Mouse (Mus musculus): ENCODE measurements at regions not wholly inside any gene's neighbourhood (a gene's known extent, or its start where the extent isn't known, plus 50 kb on each side); places are given as distances from the start of the nearest gene placed in this dataset.

DNA sequence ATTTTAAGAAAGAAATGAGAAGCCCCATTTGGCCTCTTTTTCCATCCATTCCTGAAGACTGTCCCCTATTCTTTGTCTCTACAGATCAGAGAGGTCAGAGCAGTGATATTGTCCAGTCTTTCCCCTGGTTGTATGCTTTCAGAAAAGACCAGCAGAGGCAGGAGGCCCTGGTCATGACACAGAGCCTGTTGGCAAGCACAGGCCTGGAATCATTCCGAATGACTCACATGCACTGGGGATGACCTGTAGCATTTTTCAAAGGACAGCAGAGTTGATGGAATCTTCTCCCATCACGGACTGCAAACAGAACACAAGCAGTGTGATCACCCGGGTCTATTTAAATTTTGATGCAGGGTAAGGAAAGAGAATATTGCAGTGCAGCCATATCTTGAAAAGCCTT, 50.2 kb upstream of the Nxt1 start:
- DNase-seq (ENCODE audit: low spot score in 2 of 2), result no peak
- intact Hi-C loops (cut with DNase I), result no loop called here

DNA sequence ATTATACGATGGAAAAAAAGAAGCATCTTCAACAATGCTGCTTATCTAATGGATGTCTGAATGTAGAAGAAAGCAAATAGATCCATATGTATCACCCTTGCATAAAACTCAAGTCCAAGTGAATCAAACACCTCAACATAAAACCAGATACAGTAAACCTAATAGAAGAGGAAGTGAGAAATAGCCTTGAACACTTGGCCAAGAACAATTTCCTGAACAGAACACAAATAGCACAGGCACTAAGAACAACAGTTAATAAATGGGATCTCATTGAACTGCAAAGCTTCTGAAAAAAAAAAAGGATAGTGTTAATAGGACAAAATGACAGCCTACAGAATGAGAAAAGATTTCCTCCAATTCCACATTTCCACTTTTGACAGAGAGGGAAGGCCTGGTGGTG, 60.5 kb upstream of the Nxt1 start:
- intact Hi-C loops (cut with DNase I), result no loop called here
- no peak for DNase-seq (ENCODE audit: low spot score in 2 of 2)

DNA sequence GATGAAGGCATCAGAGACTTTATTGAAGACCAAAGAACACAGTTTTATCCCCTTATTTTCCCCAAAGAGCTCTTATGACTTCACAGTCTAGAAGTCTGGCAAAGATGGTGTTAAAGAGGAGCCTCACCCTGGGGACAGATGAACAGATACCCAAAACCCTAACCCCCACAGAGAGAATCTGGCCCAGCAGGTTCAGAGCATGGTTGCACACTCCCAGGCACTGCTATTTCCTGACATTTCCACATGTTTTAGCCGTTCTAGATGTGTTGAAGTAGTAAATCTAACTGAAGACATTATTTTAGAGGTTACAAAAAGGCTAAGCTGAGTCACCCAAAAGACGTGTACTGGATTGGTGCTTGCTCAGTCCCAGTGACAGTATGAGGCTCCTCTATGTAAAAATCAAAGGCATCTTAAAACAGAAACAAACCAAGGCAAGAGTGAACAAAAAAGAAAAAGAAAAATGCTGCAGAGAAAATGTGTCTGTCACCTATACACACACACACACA, 66.9 kb upstream of the Nxt1 start:
- DNase-seq (ENCODE audit: low spot score in 2 of 2), result no peak
- intact Hi-C loops (cut with DNase I), result no loop called here

DNA sequence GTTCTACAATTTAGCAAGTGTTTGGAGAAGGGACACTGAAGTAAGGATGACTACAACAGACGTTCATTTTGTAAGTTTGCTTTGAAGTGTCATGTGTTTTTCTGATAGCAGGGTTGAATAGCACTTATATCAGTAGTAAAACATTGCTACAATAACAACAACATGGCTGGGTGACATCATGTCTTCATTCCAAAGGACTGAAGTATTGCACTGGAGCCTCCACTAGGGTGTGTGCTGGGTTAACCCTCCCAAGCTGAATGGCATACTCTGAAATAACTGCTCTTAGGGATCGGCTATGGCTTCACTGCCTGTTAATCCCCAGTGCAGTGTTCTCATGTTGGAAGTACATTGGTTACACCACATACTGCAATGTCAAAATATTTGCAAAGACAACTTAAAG, 68.5 kb upstream of the Nxt1 start:
- intact Hi-C loops (cut with DNase I), result no loop called here
- DNase-seq (ENCODE audit: low spot score in 2 of 2), result no peak

- intact Hi-C loops (cut with DNase I), result no loop called here
- DNase-seq (ENCODE audit: low spot score in 2 of 2), result no peak
These were observed 69.1 kb upstream of the Nxt1 start for GRCm38 (mm10) chr2:148603315-148603714.

DNA sequence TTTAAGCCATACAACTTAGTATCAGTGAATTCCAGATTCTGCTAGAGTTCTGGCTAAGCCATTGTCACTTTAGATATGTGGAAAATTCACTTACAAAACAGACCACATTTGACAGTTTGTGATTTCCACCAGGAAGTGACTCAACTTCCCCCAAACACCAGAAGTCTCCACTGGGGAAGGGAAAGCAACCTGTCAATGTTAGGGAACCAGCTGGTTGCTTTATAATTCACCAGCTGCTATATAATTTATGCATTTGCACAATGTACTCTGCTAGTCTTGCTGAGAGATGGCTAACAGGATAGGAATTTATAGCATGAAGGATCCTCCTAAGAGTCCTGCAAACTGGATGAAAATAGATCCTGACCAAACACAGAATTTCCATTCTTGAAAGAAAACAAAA, 72.9 kb upstream of the Nxt1 start:
- intact Hi-C loops (cut with DNase I), result no loop called here
- peak; percentile 37 to 40 for DNase-seq (ENCODE audit: low spot score in 2 of 2)

DNA sequence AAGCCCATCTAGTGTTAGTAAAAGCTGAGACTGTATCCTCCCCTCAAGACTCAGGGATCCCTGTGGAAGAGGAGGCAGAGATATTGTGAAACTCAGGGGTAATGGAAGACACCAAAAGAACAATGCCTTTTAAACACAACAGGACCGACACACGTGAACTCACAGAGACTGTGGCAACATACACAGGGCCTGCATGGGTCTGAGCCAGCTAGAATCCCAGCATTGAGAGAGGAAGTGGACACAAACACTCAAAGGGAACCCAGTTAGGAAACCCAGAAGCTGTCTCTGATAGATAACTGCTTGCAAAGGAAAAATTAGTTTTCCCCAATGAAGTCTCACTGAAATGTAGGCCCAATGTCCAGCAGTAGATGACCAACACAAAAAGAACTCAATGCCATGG, 75.4 kb upstream of the Nxt1 start:
- intact Hi-C loops (cut with DNase I), result no loop called here
- no peak for DNase-seq (ENCODE audit: low spot score in 2 of 2)

- intact Hi-C loops (cut with DNase I), result no loop called here
These were observed 86.6 kb upstream of the Nxt1 start for GRCm38 (mm10) chr2:148585721-148586335.

DNA sequence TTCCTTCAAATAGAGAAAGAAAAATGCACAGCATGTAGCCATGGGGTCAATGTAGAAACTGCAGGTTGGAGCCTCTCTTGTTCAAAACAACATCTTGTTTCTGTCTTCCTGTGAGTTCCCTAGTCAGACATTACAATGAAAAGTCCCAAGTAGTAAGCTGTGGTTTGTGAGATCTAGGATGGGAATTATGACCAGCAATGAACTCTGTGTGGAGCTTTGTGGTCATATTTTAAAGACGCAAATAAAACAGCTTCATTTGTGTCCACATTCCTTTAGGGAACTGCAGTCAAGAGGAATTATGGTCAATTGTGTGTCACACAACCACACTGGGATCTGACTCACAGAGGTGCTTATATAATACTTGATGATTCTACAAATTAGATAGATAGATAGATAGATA, 90.2 kb upstream of the Nxt1 start:
- intact Hi-C loops (cut with DNase I), result loop anchor here (5.0 kb wide), 2 partner anchors 75 to 175 kb away; partner anchors contain the start of gene Thbd

More at GRCm38 (mm10) chr2:148585721-148586335, 86.6 kb upstream of the Nxt1 start:
- DNase-seq (ENCODE audit: low spot score in 2 of 2), result no peak

GRCm38 (mm10) chr2:148581666-148582065, 90.7 kb upstream of the Nxt1 start:
- intact Hi-C loops (cut with DNase I), result loop anchor here (2.0 to 5.0 kb wide), 3 partner anchors 76 to 459 kb away; partner anchors contain the start of gene Thbd
- DNase-seq (ENCODE audit: low spot score in 2 of 2), result no peak

More for the DNA sequence above, 90.2 kb upstream of the Nxt1 start:
- DNase-seq (ENCODE audit: low spot score in 2 of 2), result no peak

DNA sequence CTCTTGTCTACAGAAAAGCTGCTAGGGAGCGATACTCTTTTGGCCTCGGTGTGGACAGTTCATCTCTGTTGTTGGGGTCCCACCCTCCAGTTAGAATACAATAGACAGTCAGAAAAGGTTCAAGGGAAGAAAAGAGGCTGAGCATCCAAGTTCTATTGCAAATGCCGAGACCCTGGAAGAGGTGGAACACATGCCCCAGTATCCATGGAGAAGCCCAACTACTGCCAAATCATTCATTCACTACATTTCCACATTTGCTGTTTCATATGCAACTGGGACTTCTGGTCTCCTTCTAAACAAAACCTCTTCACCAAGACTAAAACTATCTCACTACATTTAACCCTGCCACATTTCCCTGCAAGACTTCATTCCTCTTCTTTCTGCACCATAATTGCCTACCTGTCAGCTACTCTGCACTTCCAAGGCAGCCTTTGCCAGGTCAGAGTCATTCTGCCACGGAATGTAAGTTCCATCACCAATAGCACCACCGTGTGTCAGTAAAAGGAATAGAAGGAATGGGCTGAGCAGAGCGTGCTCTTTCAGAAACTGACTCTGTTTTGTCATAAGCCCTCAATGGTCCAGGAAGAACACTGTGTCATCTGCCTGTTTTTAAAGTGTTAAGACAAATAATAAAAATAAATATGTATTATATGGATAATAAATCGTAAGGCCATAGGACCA, 92.0 kb upstream of the Nxt1 start:
- intact Hi-C loops (cut with DNase I), result loop anchor here (2.0 to 5.0 kb wide), 3 partner anchors 77 to 458 kb away; partner anchors contain the start of gene Thbd
- peak; percentile 45 to 49 for DNase-seq (ENCODE audit: low spot score in 2 of 2)

DNA sequence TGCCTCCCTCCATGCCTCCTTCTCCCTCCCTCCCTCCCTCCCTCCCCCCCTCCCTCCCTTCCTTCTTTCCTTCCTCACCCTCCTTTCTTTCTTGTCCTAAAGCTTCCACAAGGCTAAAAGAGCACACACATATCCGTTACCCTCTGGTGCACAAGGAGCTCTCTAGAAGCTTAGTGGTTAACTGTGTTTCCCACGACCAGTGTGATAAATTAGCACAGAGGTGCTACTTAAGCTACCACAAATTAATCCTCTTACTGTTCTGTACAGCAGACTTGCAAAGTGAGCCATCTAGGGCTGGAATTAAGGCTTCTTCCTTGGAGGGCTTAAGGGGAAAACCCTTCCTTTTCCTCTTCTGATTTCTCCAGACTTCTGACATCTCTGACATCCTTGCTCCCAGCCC, 92.8 kb upstream of the Nxt1 start:
- intact Hi-C loops (cut with DNase I), result no loop called here

GRCm38 (mm10) chr2:148579027-148579426, 93.4 kb upstream of the Nxt1 start:
- DNase-seq (ENCODE audit: low spot score in 2 of 2), result no peak
- intact Hi-C loops (cut with DNase I), result no loop called here

More for the DNA sequence above, 92.8 kb upstream of the Nxt1 start:
- no peak for DNase-seq (ENCODE audit: low spot score in 2 of 2)

GRCm38 (mm10) chr2:148578176-148578575, 94.2 kb upstream of the Nxt1 start:
- intact Hi-C loops (cut with DNase I), result no loop called here
- DNase-seq (ENCODE audit: low spot score in 2 of 2), result no peak

GRCm38 (mm10) chr2:148575433-148575832, 97.0 kb upstream of the Nxt1 start:
- intact Hi-C loops (cut with DNase I), result no loop called here
- DNase-seq (ENCODE audit: low spot score in 2 of 2), result no peak

GRCm38 (mm10) chr2:148572165-148572564, 100.2 kb upstream of the Nxt1 start:
- intact Hi-C loops (cut with DNase I), result no loop called here
- DNase-seq (ENCODE audit: low spot score in 2 of 2), result peak; percentile 14 to 70

GRCm38 (mm10) chr2:148571616-148572015, 100.8 kb upstream of the Nxt1 start:
- intact Hi-C loops (cut with DNase I), result no loop called here
- DNase-seq (ENCODE audit: low spot score in 2 of 2), result no peak

- intact Hi-C loops (cut with DNase I), result no loop called here
- DNase-seq (ENCODE audit: low spot score in 2 of 2), result no peak
These were observed 101.4 kb upstream of the Nxt1 start for GRCm38 (mm10) chr2:148571018-148571417.

GRCm38 (mm10) chr2:148567930-148568481, 104.4 kb upstream of the Nxt1 start:
- no peak for DNase-seq (ENCODE audit: low spot score in 2 of 2)
- intact Hi-C loops (cut with DNase I), result loop anchor here (10.0 kb wide), 1 partner anchor 133 kb away; no protein-coding TSS in a partner anchor

DNA sequence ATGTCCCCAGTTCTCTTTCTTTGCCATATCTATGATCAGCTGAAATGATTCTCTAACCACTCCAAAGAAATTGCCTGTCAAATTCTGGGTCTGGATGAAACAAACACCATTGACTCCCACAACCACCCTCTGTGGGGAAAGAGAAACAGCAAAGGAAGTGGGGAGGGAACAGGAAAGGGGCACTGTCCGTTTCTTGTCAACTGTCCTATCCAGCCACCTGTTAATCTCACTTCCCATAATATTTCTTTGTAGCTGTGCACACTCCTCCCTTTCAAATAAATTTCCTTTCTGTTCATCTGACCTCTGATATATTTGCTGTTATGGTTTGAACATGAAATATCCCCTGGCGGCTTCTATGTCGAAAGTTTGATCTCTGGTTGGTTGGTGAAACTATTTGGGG, 109.0 kb upstream of the Nxt1 start:
- DNase-seq (ENCODE audit: low spot score in 2 of 2), result no peak
- intact Hi-C loops (cut with DNase I), result loop anchor here (10.0 kb wide), 1 partner anchor 129 kb away; no protein-coding TSS in a partner anchor

Data from left cerebral cortex, postnatal 14 days (tissue).